Mouse (Mus musculus) mesoderm, embryonic 11.5 days (tissue): ENCODE data around the gene Epb41l4b.

Source experiments
- DNase-seq: peaks from one replicate; pipeline ENCODE4 v3.0.0-alpha.2; 2012; ENCODE audit warnings: low read depth, low spot score

Gene Epb41l4b

DNA sequence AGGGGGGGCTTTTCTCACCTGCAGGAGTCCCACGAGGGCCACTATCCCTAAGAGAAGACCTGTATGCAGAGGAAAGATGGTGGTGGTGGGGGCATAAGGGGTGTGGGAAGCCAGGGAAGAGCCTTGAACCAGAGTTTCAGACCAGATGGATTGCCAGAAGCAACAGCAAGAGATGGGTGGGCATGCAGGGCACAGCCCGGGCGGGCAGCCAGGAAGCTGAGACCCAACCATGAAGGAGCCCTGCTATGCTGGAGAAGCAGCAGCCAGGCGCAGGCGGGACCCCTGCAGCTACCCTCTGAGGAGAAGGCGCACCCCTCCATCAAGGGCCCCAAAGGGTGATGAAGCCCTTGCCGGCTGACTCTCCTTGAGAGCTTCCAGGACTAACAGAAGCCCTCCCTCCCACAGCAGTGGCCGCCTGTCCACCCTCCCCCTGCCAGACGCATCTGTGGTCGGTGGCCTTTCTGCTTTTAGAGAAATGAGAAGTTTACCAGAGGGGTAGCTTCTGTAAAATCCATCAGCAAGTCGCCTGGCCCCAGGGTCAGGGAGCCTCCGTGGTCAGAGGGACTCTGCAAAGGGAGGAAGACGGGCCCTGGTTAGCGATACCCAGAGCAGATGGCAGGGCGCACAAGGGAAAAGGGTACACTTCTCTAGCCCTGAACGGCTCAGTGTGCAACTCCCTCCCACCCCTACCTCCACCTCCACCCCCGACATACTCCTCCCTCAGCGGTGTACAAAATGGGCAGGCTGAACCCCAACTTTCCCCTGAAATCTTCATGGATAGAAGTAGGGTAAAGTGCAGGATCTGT is 126.7 kb downstream of the Epb41l4b start:
- DNase-seq: no peak

DNA sequence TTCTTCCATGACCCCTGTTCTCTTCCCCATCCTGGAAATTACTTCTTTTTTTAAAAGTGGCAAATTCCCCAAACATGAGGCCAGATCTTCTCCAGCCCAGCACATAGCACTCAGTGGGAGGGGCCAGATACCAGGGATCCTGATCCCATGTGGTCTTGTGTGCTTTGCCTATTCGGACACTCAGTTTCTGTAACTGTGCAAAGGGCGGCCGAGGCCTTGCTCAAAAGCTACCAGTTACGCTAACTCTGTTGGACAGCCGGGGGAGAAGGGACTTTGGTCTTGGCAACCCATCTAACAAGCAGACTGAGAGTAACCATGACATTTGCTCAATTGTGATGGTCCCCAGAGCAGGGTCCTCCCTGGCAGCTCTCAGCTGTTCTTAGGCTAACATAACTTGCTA is 128.2 kb downstream of the Epb41l4b start:
- DNase-seq: no peak

DNA sequence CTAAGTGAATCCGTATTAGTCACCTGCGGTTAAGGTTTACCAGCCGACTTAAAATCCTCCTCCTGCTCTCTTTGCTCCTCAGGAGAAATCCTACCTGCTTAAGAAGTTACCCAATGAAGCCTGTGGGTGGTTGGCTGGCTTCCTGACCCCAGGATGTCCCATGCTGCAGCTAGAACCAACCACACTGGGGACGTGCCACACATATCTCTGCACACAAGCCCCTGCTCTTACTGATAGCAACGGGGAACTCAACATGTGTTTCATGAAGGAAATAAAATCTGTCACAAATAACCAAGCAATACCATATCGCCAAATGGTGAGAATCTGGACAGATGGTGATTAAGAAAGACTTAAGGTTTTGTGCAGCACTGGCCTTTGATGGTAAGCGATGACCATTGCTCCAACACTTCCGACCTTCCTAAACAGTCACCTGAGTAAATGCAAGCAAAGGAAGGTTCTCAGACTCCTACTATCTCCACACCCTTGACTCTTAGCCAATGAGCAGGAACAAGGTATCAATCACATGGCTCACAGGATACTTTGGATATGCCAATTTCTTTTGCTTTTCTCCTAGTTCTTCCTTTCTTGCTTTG is 131.7 kb downstream of the Epb41l4b start:
- DNase-seq: no peak

GRCm38 (mm10) chr4:57010919-57011318 is 132.3 kb downstream of the Epb41l4b start:
- no peak for DNase-seq

- DNase-seq: no peak
These were observed 132.8 kb downstream of the Epb41l4b start for GRCm38 (mm10) chr4:57010425-57010824.

- no peak for DNase-seq
These were observed 135.5 kb downstream of the Epb41l4b start for GRCm38 (mm10) chr4:57007717-57008116.

DNA sequence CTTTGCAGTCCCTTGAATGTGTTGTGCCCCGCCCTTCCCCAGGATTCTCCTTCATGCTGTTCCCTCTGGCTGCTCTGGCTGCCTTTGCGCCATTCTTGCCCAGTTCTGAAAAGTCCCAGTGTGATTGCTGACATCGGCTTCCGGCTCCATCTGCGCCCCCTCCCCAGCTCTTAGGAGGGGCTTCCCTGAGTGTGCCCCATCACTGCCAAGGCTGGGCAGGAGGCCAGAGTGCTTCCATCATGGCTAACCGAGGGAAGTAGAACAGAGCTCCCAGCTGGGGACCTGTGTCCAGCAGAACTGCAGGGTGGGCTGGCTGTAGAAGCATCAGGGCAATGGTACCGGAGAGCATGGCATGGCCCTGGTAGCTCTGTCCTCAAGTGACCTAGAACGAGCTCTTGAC is 138.2 kb downstream of the Epb41l4b start:
- DNase-seq: no peak

DNA sequence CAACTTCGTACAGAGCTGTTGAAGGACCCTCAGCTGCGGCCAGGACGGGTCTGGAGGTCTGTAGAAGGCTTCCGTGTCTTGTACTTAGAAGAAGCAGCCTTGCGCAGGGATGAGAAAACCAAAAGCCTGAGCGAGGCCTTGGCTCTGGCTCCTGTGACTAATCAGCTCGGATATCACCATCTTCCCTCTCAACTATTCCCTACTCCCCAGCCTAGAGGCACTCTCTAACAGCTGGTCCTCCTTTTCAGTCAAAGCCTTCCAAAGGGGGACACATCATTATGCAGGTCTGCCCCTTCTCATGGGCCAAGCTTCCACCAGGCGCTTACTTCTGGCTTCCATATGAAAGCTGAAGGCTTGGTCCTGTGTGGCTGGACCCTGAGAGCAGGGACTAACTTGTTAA is 139.4 kb downstream of the Epb41l4b start:
- DNase-seq: no peak

DNA sequence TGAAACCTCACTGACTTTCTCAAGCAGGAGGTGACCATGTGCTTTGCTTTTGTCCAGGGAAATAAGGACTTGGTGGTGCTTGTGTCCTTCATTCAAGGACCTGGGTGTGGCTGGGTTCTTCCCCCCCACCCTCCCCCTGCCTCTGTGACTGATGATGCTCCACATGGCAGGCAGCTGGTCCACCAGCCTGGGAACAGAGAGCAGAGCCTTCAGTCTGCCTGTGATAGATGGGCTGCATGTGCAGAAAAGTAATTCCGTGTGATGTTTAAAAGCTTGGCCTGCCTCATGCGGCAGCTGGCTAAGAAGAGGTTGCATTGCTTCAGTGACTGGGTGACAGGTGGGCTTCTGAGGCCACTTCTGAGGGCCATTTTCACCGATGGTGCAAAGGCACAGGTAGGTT is 140.5 kb downstream of the Epb41l4b start:
- peak; percentile 73 for DNase-seq

DNA sequence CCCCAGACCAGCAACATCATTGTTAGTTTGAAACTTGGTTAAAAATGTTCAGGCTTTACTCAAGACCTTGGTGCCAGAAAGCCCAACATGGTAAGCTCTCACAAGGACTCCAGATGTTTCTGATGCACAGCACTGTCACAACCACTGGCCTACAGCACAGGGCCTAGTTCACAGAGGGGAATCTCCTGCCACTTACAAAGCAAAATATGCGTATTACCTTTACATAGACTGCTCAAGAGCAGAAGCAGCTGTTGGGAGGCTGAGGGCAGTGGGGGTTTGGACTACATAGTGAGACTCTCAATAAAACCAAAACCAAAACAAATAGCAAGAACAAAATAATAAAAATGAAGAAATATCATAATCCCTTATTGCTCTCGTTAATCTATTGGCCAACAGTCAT is 141.8 kb downstream of the Epb41l4b start:
- DNase-seq: no peak

- no peak for DNase-seq
These were observed 149.9 kb downstream of the Epb41l4b start for GRCm38 (mm10) chr4:56993331-56993730.

DNA sequence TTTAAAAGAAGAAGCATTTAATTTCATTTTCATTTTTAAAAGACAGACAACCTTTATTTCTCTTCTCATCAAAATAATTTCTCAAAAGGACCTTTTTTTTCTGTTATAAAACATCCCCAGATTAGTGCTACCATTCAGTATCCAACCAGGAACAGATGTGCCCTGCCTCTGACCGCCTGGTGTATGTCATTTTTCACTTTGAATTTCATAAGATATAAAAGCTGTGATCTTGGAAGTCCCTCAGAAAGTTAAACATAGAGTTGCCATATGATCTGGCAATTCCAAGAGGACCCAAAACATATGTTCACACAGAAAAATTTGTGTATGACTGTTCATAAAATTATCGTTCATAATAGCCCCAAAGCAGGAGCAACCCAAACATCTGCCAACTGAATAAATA is 151.3 kb downstream of the Epb41l4b start:
- no peak for DNase-seq

DNA sequence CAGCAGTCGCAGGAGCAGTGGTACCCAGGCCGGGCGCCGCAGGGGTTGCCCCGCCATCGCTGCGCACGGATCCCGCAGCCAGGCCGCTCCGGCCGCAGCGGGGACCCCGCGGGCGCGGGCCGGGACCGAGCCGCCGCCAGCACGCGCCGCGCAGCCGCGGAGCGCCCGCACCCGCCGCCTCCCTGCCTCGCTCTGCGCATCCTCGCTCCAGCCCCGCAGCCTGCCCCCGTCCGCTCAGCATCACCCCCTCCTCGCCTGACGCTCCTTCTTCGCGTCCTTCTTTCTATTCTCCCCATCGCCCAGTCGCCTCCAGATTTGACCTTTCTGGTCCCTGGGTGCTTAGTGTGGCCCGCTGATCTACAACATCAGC is 153.0 kb downstream of the Epb41l4b start, which contains the start of gene Frrs1l:
Gene Frrs1l (minus strand): TSS at position 177 of the 370 bp plus-strand sequence.
- peak; percentile 20 for DNase-seq

GRCm38 (mm10) chr4:56989431-56990214 is 153.6 kb downstream of the Epb41l4b start:
- peak; percentile 17 for DNase-seq

DNA sequence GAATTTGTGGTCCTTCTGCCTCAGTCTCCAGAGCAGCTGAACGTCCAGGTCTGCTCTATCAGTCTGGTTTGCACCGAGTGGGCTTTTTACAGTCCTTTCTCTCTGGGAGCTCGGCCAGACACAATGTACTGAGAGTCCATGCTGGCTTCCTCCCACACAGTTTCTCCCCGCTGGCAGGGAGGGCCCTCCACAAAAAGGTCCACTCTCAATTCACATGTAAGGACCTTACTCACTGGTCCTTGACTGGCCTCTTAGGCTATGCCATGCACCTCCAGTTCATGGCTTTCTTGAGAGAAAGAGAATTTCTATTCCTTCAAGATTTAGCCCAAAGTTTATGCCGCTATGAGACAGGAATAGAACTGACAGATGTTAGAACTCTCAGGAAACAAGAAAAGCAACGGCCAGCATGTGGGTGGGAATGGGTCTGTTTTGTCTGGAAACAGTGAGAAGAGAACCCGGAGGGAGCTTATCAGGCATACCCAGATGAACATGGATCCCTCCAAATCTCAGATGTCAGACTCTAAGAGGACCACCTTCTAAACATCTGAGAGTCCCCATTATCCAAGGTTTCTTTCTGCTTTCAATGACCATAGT is 177.6 kb downstream of the Epb41l4b start:
- DNase-seq: no peak

DNA sequence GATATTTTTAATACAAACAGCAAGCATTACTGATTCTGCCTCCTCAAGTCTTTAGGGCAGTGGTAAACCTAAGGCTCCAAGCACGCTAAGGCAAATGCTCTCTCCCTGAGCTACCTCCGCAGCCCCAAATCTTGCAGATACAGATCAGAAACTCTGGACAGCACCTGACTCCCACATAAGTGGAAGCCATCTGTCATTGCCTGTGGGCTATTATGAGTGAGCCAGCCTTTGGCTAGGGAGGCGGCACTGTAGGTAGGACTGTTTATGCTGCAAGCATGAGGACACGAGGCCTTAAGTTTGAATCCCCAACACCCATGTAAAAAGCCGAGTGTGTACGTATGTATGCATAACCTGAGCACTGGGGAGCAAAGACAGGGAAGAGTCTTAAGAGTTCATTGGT is 179.6 kb downstream of the Epb41l4b start:
- no peak for DNase-seq

DNA sequence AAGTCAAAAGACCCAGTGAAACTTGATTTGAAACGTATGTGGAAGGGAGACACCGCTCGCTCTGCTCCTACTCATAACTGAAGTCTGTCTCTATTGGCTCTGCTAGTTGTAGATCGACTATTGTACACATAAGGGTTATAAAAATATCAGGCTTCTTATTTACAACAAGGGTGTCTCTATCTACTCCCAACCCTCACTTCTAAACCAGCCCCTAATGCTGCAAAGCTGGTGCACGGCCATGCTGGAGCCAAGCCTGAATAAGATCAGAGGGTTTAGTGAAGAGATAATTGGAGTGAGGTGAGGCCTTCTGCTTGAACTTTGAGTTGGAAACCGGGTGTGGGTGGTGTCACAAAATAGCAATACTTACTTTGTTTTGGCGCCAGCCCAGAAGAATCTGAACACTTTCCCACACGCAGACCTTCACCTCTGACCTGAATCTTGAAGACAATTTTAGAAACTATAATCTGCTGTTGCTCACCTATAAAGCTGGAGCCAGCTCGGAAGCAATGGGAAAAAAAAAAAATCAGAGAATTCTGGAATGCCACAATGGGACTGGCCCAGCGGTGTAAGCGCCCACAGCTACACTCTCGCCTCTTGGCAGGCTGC is 181.8 kb downstream of the Epb41l4b start:
- no peak for DNase-seq

DNA sequence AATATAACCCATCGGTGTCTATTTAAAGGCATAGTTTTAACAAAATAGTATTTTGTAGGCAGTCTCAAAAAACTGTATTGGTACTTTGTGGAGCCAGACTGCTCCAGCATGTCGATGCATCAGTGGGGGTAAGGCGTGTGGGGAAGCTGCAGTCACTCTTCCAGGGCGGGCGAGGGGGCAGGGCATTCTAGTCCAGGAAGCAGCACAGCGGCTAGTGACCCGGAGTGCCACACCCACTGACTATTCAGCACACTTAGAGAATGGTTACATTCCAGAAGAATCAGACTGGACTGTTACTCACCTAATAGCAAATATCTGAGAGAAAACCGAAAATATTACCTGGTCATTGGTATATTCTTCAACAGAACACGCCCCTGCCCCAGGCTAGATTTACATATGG is 185.7 kb downstream of the Epb41l4b start:
- DNase-seq: no peak

GRCm38 (mm10) chr4:56953235-56953634 is 190.0 kb downstream of the Epb41l4b start:
- DNase-seq: no peak

DNA sequence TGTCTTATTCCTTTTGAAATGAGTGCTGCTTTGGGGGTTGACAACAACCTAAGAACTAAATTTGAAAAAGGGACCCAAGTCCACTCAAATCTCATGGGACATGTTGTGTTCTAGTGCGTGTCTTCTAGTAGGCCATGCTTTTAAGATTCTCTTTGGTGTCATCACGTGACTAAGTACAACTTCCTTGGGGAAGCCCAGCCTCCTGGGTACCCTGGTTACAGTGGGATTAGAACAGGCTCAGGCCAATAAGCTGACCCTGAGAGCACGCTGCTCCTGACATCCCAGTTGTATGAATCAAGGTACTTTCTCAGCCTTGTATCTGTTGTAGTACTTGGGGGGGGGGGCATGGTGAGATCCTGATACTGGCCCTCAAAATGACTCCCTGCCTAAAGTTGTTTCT is 191.5 kb downstream of the Epb41l4b start:
- no peak for DNase-seq

- no peak for DNase-seq
These were observed 193.7 kb downstream of the Epb41l4b start for GRCm38 (mm10) chr4:56949494-56949893.
